Mouse (Mus musculus): ENCODE data around the gene Tpmt. TPM values are rescaled to one million over a fixed set of nuclear protein-coding genes. Genes with fewer than 3 reads are reported as not detected.

The Tpmt gene
- polyA plus RNA-seq, 1 experiment from 2014 or later = 3.6 TPM

DNA sequence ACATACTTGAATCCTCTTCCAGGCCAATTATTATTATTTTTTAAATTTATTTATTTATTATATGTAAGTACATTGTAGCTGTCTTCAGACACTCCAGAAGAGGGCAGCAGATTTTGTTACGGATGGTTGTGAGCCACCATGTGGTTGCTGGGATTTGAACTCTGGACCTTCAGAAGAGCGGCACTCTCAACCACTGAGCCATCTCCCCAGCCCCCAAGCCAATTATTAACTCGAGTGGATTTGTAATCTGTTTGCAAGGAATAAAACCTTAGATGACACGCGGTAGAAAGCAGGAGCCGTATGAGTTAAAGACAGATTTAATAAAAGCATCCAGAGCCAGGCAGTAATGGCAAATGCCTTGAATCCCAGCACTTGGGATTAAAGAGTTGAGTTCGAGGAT is 24.8 kb downstream of the Tpmt start:
- WGBS (ENCODE audit: missing documents) = 93% methylated on average over 7 of the region's 7 CpGs
- H3K27ac ChIP-seq = no peak overlapping the region
- H3K4me3 ChIP-seq (ENCODE audit: inconsistent target) = no peak overlapping the region
- H3K79me2 ChIP-seq (ENCODE audit: inconsistent target) = no peaks in the 10 kb centered on the region
- H3K36me3 ChIP-seq (ENCODE audit: inconsistent target) = no peaks in the 10 kb centered on the region

DNA sequence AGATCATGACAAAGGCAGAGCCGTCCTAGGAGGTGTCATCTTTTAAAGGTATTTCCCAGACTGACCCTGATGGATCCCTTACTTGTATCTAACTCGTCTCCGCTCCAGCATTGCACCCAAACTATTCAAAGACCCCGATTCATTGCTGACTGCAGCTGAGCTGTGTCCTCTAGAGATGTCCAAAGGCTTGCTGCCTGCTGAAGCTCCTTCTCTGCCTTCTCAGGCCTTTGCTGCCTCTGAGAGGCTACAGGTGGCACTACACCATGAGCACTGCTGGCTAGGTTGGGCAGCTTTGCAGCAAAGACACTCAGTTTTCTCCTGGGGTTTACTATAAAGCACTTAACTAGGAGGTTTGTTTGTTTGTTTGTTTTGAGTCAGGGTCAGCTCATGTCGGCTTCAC is 27.3 kb downstream of the Tpmt start:
- H3K79me2 ChIP-seq (ENCODE audit: inconsistent target) = no peaks in the 10 kb centered on the region
- 49% methylated on average over 5 of the region's 5 CpGs for WGBS (ENCODE audit: missing documents)
- H3K36me3 ChIP-seq (ENCODE audit: inconsistent target) = no peaks in the 10 kb centered on the region
- no peak overlapping the region for H3K4me3 ChIP-seq (ENCODE audit: inconsistent target)
- no peak overlapping the region for H3K27ac ChIP-seq

DNA sequence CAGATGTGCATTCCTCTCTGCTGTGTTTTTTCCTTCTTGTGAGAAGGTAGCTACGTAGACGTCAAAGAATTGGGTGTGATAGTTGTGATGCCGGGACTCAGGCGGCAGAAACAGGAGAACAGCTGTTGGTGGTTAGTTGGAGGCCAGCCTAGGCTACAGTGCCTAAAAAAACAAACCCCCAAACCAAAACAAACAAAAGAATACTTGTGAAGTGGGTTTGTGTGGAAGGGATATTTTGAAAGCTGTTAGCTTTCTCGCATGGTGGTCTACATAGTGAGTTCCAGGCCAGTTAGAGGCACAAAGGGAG is 29.4 kb downstream of the Tpmt start:
- Histone ChIP-seq H3K79me2 (ENCODE audit: inconsistent target) (no peaks in the 10 kb centered on the region), H3K36me3 (ENCODE audit: inconsistent target) (no peaks in the 10 kb centered on the region), H3K27ac (no peak overlapping the region), H3K4me3 (ENCODE audit: inconsistent target) (no peak overlapping the region; the same call in 1 of the 2 replicates)
- WGBS (ENCODE audit: missing documents) = 90% methylated on average over 5 of the region's 5 CpGs

DNA sequence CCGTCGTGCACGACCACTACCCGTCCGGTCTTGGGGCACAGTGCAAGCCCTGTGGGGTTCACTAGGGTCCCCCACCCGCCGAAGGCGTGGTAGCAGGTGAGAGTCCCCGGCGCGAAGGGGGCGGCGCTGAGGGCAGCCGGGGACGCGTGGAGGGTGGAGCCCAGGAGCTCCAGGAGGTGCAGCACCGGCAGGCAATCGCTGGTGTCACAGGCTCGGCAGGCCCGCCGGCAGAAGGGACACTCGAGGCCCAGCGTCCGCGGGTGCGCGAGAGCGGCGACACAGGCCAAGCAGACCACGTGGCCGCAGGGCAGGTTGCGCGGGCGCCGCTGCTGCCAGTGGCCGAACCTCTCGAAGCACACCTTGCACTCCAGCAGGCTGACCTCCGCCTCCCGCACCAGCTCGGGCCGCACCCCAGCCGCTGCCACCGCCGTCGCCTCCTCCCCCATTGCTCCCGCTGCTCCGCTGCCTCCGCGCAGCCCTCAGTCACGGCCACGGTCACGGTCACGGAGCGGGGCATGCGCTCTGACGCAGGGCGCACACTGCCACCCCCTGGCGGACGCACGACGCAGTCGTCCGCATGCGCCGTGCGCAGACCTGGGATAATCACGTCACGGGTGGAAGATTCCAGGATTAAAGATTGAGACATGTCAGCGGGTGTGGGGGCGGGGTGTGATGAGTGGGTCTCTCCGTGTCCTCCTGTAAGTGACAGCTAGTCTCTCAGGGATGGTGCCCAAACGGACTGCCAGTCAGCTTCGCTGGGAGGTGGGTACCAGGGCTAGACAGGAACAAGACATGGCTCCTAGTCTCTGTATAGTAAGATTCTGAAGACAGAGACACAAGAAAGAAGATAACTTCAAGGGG is 30.0 kb downstream of the Tpmt start, which contains the start of gene Nhlrc1:
Nhlrc1 (minus strand) TSS at position 517 of the 861 bp plus-strand sequence.
- Histone ChIP-seq H3K36me3 (ENCODE audit: inconsistent target) (no peaks in the 10 kb centered on the region), H3K4me3 (ENCODE audit: inconsistent target) (no peak within 1 kb of the TSS; the same call in 1 of the 2 replicates), H3K27ac (no peak within 1 kb of the TSS), H3K79me2 (ENCODE audit: inconsistent target) (no peaks in the 10 kb centered on the region)
- WGBS (ENCODE audit: missing documents) = 4% methylated on average over 63 of the region's 73 CpGs

DNA sequence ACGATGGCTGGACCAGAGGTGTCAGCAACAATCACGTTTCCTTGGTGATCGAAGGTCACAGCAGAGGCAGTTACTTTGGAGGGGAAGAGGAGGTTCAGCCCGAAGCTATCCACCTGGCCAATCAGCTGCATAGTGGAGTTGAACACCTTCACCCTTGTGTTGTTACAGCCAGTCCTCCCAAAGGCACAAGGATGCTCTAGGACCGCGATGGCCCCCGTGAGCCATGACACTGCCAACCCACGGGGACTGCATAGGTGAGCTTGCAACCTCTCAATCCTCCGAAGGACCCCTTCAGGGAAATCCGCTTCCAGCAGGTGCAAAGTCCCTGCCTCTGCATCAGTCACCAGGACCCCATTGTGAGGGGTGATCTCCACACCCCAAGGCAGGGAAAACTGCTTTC is 30.8 kb downstream of the Tpmt start:
- no peak overlapping the region for H3K4me3 ChIP-seq (ENCODE audit: inconsistent target)
- H3K27ac ChIP-seq = no peak overlapping the region
- 87% methylated on average over 10 of the region's 10 CpGs for WGBS (ENCODE audit: missing documents)
- no peaks in the 10 kb centered on the region for H3K36me3 ChIP-seq (ENCODE audit: inconsistent target)
- no peaks in the 10 kb centered on the region for H3K79me2 ChIP-seq (ENCODE audit: inconsistent target)

DNA sequence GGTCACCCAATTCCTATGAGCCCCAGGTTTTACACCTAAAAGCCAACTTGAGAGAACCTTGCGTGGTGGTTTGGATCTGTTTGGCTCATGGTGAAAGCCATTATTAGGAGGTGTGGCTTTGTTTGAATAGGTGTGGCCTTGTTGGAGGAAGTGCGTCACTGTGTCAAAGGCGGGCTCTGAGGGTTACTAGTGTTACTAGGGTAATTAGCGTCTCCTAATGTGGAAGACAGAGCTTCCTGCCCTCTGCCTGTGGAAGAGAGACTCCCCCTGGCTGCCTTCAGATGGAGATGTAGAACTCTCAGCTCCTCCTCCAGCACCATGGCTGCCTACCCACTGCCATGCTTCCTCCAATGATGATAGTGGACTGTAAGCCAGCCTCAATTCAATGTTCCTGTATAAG is 42.9 kb downstream of the Tpmt start:
- Histone ChIP-seq H3K36me3 (ENCODE audit: inconsistent target) (no peaks in the 10 kb centered on the region), H3K4me3 (ENCODE audit: inconsistent target) (no peak overlapping the region), H3K79me2 (ENCODE audit: inconsistent target) (no peaks in the 10 kb centered on the region), H3K27ac (no peak overlapping the region)
- WGBS (ENCODE audit: missing documents) = 87% methylated on average over 3 of the region's 4 CpGs

DNA sequence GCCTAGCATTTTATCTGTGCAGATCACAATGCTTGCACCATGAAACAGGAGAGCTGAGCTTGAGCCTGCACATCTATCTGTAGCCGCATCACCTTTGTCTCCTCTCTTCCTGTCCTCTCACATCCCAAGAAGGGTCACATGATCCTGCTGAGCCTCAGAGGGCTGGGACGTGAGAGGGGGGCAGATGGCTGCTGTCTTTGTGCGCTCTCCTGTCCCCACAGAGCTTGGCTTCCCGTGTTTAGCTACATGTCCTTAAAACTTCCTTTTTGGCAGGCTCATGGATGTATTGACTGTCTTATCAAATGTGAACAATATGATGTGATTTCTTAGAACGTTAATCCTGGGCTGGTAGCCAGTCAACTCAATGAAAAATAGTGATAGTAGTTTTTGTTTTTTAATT is 45.0 kb downstream of the Tpmt start:
- Histone ChIP-seq H3K36me3 (ENCODE audit: inconsistent target) (no peaks in the 10 kb centered on the region), H3K27ac (no peak overlapping the region), H3K79me2 (ENCODE audit: inconsistent target) (no peaks in the 10 kb centered on the region), H3K4me3 (ENCODE audit: inconsistent target) (no peak overlapping the region)
- WGBS (ENCODE audit: missing documents) = 73% methylated on average over 5 of the region's 5 CpGs

DNA sequence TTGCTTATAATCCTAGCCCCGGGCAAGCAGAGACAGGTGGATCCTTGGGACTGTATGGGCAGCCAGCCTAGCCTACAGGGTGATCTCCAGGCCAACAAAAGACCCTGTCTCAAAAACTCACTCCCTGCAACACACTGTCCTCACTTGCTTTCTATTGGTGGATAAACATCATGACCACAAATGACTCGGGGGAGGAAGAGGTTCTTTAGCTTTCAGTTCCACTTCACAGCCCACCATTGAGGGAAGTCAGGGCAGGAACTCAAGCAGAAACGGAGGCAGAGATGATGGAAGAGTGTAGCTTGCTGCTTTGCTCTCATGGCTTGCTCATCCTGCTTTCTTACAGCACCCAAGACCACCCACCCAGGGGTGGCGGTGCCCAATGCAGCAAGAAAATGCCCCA is 47.2 kb downstream of the Tpmt start:
- Histone ChIP-seq H3K79me2 (ENCODE audit: inconsistent target) (no peaks in the 10 kb centered on the region), H3K36me3 (ENCODE audit: inconsistent target) (no peaks in the 10 kb centered on the region), H3K27ac (no peak overlapping the region), H3K4me3 (ENCODE audit: inconsistent target) (no peak overlapping the region)
- 51% methylated on average over 4 of the region's 4 CpGs for WGBS (ENCODE audit: missing documents)

DNA sequence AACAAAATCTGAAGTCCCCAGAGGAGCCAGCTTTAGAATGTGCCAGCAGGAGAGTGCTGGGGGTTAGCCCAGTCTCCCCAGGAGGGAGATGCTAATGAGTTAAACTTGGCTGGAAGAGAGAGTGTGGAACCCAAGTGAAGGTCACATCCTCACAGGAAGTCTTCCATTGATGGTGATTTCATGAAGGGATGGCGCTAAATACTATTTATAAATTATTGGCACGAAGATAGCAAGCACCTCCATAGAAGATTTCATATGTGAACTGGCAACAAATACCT is 51.3 kb downstream of the Tpmt start:
- H3K36me3 ChIP-seq (ENCODE audit: inconsistent target) = no peaks in the 10 kb centered on the region
- no peaks in the 10 kb centered on the region for H3K79me2 ChIP-seq (ENCODE audit: inconsistent target)
- no peak overlapping the region for H3K4me3 ChIP-seq (ENCODE audit: inconsistent target)
- H3K27ac ChIP-seq = no peak overlapping the region
- WGBS (ENCODE audit: missing documents) = 77% methylated on average over 2 of the region's 2 CpGs

DNA sequence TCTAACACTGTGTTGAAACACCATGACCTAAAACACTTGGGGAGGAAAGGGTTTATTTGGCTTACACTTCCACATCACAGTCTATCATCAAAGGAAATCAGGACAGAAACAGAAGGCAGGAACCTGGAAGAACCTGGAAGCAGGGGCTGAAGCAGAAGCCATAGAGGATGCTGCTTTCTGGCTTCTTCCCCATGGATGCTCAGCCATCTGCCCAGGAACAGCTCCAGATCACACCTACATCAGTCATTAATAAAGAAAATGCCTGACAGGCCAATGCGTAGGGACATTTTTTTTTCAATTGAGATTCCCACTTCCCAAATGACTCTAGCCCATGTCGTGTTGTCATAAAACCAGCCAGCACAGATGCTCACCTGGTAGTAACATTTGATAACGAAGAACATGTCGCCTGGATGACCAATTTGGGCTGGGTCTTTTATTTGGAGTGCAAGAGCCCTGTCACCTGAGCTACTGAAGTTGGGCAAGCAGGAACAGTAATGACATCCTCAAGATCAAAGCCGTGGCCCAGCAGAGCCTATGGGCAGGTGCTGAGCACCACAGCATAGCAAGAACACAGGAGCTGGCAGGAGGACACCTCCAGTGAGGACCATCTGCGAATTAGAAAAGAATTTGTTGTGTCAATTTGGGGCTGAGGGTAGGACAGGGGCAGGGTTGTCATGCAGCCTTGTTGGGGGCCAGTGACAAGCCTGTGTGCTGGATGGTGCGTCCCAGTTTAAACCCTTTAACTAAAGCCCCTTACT is 51.8 kb downstream of the Tpmt start:
- WGBS (ENCODE audit: missing documents) = 93% methylated on average over 7 of the region's 7 CpGs
- no peaks in the 10 kb centered on the region for H3K36me3 ChIP-seq (ENCODE audit: inconsistent target)
- H3K4me3 ChIP-seq (ENCODE audit: inconsistent target) = no peak overlapping the region

DNA sequence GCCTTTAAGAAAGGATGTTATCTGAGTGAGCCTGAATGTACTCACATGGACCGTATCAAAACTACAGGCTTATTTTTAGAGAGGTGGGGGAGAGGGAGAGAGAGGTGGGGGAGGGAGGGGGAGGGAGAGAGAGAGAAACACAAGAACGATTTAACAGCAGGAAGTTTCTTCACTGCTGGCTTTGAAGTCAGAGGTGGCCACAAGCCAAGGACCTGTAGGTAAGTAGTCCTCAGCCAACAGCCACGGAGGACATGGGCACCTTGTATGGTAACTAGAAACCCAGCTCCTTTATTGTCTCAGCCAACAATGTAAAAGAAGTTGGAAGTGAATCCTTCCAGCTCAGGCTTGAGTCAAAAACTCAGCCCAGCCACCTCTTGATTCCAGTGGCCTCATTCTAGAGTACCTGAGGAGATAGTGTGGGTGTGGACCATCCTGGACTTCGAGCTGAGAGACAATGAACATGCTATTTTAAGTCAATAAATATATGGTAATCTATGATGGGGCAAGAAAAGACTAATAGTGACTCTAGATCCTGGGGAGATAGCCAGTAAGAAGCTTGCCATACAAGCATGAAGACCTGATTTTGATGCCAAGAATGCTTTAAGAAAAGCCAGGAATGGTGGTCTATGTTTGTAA is 54.0 kb downstream of the Tpmt start:
- 19% methylated on average over 3 of the region's 4 CpGs for WGBS (ENCODE audit: missing documents)
- Histone ChIP-seq H3K79me2 (ENCODE audit: inconsistent target) (no peaks in the 10 kb centered on the region), H3K4me3 (ENCODE audit: inconsistent target) (no peak overlapping the region), H3K36me3 (ENCODE audit: inconsistent target) (no peaks in the 10 kb centered on the region), H3K27ac (no peak overlapping the region)

More for the DNA sequence above, 51.8 kb downstream of the Tpmt start:
- H3K79me2 ChIP-seq (ENCODE audit: inconsistent target) = no peaks in the 10 kb centered on the region
- no peak overlapping the region for H3K27ac ChIP-seq

DNA sequence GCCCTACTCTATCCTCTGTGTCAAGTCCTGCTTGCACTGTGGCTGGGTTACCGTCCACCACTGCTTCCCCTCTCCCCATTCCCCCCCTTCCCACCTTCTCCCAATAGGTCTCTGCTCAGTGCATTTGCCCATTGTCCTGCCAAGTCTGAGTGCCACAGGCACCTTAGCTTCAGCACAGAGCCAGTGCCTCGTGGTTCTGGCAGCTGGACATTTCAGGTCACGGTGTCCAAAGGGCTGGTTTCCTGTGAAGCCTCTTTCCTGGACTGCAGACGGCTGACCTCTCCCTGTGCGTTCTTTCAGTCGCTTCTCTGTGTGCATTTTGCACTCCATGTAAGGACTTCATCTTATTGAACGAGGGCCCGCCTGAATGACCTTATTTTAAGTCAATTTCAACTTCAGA is 56.6 kb downstream of the Tpmt start:
- WGBS (ENCODE audit: missing documents) = 92% methylated on average over 8 of the region's 8 CpGs

DNA sequence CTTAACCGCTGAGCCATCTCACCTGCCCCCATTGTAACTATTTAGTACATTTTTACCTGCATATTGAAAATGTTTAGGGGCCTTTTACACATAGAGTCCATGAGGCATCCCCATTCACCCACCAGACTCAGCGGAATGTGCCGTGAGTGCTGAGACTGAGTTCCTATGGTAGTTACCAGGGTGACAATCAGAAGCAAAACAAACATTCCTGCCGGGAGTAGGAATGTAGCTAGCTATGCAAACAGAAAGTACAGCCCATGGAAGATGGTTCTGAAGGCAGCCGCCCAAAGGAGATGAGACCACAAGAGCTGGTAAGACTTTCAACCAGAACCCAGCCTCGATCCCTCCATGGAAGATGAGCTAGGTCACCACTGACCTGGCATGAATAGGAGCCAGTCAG is 58.3 kb downstream of the Tpmt start:
- Histone ChIP-seq H3K36me3 (ENCODE audit: inconsistent target) (no peaks in the 10 kb centered on the region), H3K79me2 (ENCODE audit: inconsistent target) (no peaks in the 10 kb centered on the region), H3K27ac (no peak overlapping the region), H3K4me3 (ENCODE audit: inconsistent target) (no peak overlapping the region)
- 92% methylated on average over 6 of the region's 6 CpGs for WGBS (ENCODE audit: missing documents)

More for the DNA sequence above, 56.6 kb downstream of the Tpmt start:
- no peaks in the 10 kb centered on the region for H3K36me3 ChIP-seq (ENCODE audit: inconsistent target)
- no peak overlapping the region for H3K4me3 ChIP-seq (ENCODE audit: inconsistent target)
- no peak overlapping the region for H3K27ac ChIP-seq
- no peaks in the 10 kb centered on the region for H3K79me2 ChIP-seq (ENCODE audit: inconsistent target)

DNA sequence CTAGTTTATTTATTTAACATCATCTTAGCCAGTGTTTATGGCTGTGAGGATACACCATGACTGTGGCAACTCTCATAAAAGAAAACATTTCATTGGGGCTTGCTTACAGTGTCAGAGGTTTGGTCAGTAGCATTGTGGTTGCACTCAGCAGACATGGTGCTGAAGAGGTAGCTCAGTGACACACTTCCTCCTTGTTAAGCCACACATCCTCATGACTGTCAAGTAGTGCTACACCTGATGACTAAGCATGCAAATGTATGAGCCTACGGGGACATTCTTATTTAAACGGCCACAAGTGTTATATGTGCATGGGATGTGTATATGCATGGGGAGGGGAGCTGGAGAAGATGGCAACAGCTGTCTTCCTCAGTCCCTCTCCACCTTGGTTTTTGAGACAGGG is 60.7 kb downstream of the Tpmt start:
- 4% methylated on average over 2 of the region's 2 CpGs for WGBS (ENCODE audit: missing documents)
- no peak overlapping the region for H3K4me3 ChIP-seq (ENCODE audit: inconsistent target)
- no peaks in the 10 kb centered on the region for H3K36me3 ChIP-seq (ENCODE audit: inconsistent target)
- H3K27ac ChIP-seq = no peak overlapping the region
- H3K79me2 ChIP-seq (ENCODE audit: inconsistent target) = no peaks in the 10 kb centered on the region

DNA sequence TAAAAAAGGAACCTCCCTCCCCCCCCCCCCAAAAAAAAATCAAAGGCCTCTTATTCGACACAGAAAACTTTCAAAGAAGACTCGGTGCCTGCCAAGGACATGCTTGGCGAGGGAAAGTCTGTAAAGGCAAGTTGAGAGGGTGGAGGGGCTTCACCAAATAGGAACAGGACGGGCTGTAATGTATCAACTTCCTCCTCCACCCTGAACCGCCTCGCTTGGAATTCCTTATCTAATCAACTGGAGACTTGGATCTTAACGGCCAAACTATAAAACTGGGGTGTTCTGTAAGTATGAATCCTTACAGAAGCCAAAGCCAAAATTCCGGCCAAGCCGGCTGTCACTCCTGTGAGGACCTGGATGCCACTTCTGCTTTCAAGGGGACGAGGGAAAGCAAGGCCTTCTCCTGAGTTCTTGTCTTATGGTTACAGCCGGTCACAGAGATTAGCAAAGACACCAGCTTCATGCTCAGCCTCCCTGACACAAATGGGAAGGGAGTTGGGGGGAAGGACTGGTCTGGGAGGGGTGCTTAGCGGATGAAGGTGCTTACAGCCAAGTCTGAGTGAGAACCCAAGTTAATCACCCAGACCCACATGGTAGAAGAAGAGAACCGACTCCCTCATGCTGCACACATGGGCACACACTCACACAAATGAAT is 64.6 kb downstream of the Tpmt start:
- Histone ChIP-seq H3K36me3 (ENCODE audit: inconsistent target) (no peaks in the 10 kb centered on the region), H3K4me3 (ENCODE audit: inconsistent target) (no peak overlapping the region; the same call in 1 of the 2 replicates), H3K79me2 (ENCODE audit: inconsistent target) (no peaks in the 10 kb centered on the region), H3K27ac (peak overlapping the region; percentile 57)
- 37% methylated on average over 13 of the region's 13 CpGs for WGBS (ENCODE audit: missing documents)

Data from macrophage (primary cell).